In the genomic region with DNA sequence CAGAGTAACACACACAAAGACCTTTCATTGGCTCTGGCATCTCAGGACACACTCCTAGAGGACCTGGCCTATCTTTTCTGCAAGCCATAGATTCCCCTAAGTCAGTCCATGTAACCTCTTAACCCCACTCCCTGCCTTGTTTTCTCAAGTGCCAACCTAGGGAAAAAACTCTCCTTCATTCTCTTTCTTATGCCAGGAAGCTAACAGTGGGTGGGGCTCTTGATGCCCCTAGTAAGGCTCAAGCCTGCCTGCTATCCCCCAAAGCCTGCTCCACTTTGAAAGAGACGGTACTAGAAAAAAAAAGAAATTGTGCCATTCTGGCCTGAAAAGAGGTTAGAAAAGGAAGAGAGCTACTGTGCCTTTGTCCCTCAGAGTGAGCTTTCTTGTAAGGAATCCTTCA, we compare ENCODE assay signal across 23 mouse cellular contexts.
DNase-seq lines count a peak whose midpoint lies in the region; ATAC-seq and TF ChIP-seq lines count a peak whose summit lies in the region.
"Had no signal": no experiment of that assay in that cellular context is flagged by ENCODE, and none has a peak within 500 bp of the region (broad histone marks: within the 10 kb centered on the region; RNA-seq: fewer than 3 reads in every experiment).

No protein-coding gene starts in this region.

- DNase-seq in midbrain, embryonic 10.5 days (ENCODE audit: low spot score) = no peak
- DNase-seq in ES-E14 (ENCODE audit: low read depth, low spot score) (no peak), ZHBTc4 (ENCODE audit: low read depth, low spot score) (peak; percentile 64)
- no peak for DNase-seq in hindbrain, postnatal 0 days (ENCODE audit: low spot score)
- DNase-seq: adrenal gland, adult 2 months; adrenal gland, postnatal 10 days; adrenal gland, postnatal 25 days; cerebellum, adult 11 months; cerebellum, adult 18-20 months; cerebellum, adult 8-10 months; cerebellum, adult 9-11 months; cerebellum, postnatal 14 days; cerebellum, postnatal 36 days; embryo, embryonic 11 days; forebrain, postnatal 0 days had no signal

- no peaks in the 10 kb centered on the region for H3K9me3 ChIP-seq in midbrain, embryonic 16.5 days (replicated peaks; ENCODE audit: control insufficient read depth, low read length, poor library complexity, severe bottlenecking)
- no peaks in the 10 kb centered on the region for H3K9me3 ChIP-seq in midbrain, embryonic 10.5 days (replicated peaks)
- H3K9me3 ChIP-seq in ES-E14 (ENCODE audit: control insufficient read depth, insufficient read depth, low read depth, low read length) = no peaks in the 10 kb centered on the region
- no peaks in the 10 kb centered on the region for H3K9me3 ChIP-seq in hindbrain, postnatal 0 days (ENCODE audit: low read length)
- no peaks in the 10 kb centered on the region for H3K9me3 ChIP-seq in forebrain, embryonic 15.5 days
- H3K9me3 ChIP-seq: embryonic facial prominence, embryonic 13.5 days; embryonic facial prominence, embryonic 15.5 days; forebrain, embryonic 10.5 days; forebrain, embryonic 12.5 days had no signal

- no peak overlapping the region for H3K9ac ChIP-seq in midbrain, embryonic 16.5 days (ENCODE audit: low read depth, low read length)
- H3K9ac ChIP-seq in ES-E14 (ENCODE audit: insufficient read depth, low read depth, low read length, poor library complexity, severe bottlenecking) = no peak overlapping the region
- no peak overlapping the region for H3K9ac ChIP-seq in hindbrain, postnatal 0 days (replicated peaks; ENCODE audit: low read length)
- no peak overlapping the region for H3K9ac ChIP-seq in forebrain, embryonic 15.5 days (replicated peaks)
- H3K9ac ChIP-seq: embryonic facial prominence, embryonic 13.5 days; embryonic facial prominence, embryonic 15.5 days; forebrain, embryonic 12.5 days; forebrain, postnatal 0 days had no signal

- no peaks in the 10 kb centered on the region for H3K4me1 ChIP-seq in midbrain, embryonic 16.5 days (ENCODE audit: control insufficient read depth, insufficient read depth, low read length)
- H3K4me1 ChIP-seq in midbrain, embryonic 10.5 days = peaks cover 5% of the 10 kb centered on the region; the same call in 1 of the 2 replicates
- peaks cover 4 to 14% of the 10 kb centered on the region in 2 experiments for H3K4me1 ChIP-seq in ES-E14 (ENCODE audit: control insufficient read depth in 2 of 2, insufficient read depth in 2 of 2, low read length in 2 of 2, poor library complexity in 1 of 2)
- H3K4me1 ChIP-seq in hindbrain, postnatal 0 days (ENCODE audit: insufficient read depth, low read length) = no peaks in the 10 kb centered on the region
- H3K4me1 ChIP-seq in forebrain, embryonic 15.5 days = no peaks in the 10 kb centered on the region
- H3K4me1 ChIP-seq: embryonic facial prominence, embryonic 13.5 days; embryonic facial prominence, embryonic 15.5 days; forebrain, embryonic 10.5 days; forebrain, embryonic 12.5 days had no signal

- no peak overlapping the region for H3K4me3 ChIP-seq in midbrain, embryonic 16.5 days (ENCODE audit: low read depth, low read length)
- H3K4me3 ChIP-seq in midbrain, embryonic 10.5 days = no peak overlapping the region
- H3K4me3 ChIP-seq in ES-E14 (ENCODE audit: insufficient read depth in 1 of 2, low read depth in 1 of 2, low read length in 2 of 2, poor library complexity in 1 of 2, severe bottlenecking in 1 of 2) = no peak overlapping the region
- H3K4me3 ChIP-seq in hindbrain, postnatal 0 days (ENCODE audit: low read length) = no peak overlapping the region
- H3K4me3 ChIP-seq in forebrain, embryonic 15.5 days = no peak overlapping the region
- H3K4me3 ChIP-seq: embryonic facial prominence, embryonic 13.5 days; embryonic facial prominence, embryonic 15.5 days; erythroblast, embryonic 14.5 days; forebrain, embryonic 10.5 days; forebrain, embryonic 12.5 days had no signal

- H3K4me2 ChIP-seq in midbrain, embryonic 16.5 days (ENCODE audit: low read length) = no peak overlapping the region
- H3K4me2 ChIP-seq in hindbrain, postnatal 0 days (ENCODE audit: low read depth, low read length) = no peak overlapping the region
- no peak overlapping the region for H3K4me2 ChIP-seq in forebrain, embryonic 15.5 days (replicated peaks)
- H3K4me2 ChIP-seq: embryonic facial prominence, embryonic 13.5 days; embryonic facial prominence, embryonic 15.5 days; forebrain, embryonic 12.5 days had no signal

- H3K27me3 ChIP-seq in midbrain, embryonic 16.5 days (ENCODE audit: control insufficient read depth, insufficient read depth, low read depth, low read length) = no peaks in the 10 kb centered on the region
- no peaks in the 10 kb centered on the region for H3K27me3 ChIP-seq in midbrain, embryonic 10.5 days (ENCODE audit: low read depth, poor library complexity, severe bottlenecking)
- H3K27me3 ChIP-seq in hindbrain, postnatal 0 days (ENCODE audit: insufficient read depth, low read length) = no peaks in the 10 kb centered on the region
- no peaks in the 10 kb centered on the region for H3K27me3 ChIP-seq in forebrain, embryonic 15.5 days
- H3K27me3 ChIP-seq: embryonic facial prominence, embryonic 13.5 days; embryonic facial prominence, embryonic 15.5 days; forebrain, embryonic 12.5 days had no signal

- 0 out of 2 replicates have a peak overlapping the region, but pooled peaks have one; percentile 13 for H3K27ac ChIP-seq in midbrain, embryonic 16.5 days (ENCODE audit: low read length)
- H3K27ac ChIP-seq in midbrain, embryonic 10.5 days (replicated peaks) = no peak overlapping the region
- H3K27ac ChIP-seq in ES-E14 (ENCODE audit: insufficient read depth, low read depth, low read length, poor library complexity, severe bottlenecking) = no peak overlapping the region
- no peak overlapping the region for H3K27ac ChIP-seq in hindbrain, postnatal 0 days
- H3K27ac ChIP-seq in forebrain, embryonic 15.5 days (replicated peaks) = no peak overlapping the region
- H3K27ac ChIP-seq: embryonic facial prominence, embryonic 13.5 days; embryonic facial prominence, embryonic 15.5 days; forebrain, embryonic 10.5 days; forebrain, embryonic 12.5 days had no signal

- H3K36me3 ChIP-seq in midbrain, embryonic 16.5 days (ENCODE audit: control insufficient read depth, insufficient read depth, low read length) = no peaks in the 10 kb centered on the region
- H3K36me3 ChIP-seq in midbrain, embryonic 10.5 days = no peaks in the 10 kb centered on the region
- no peaks in the 10 kb centered on the region for H3K36me3 ChIP-seq in ES-E14 (ENCODE audit: control insufficient read depth, insufficient read depth, low read length, poor library complexity, severe bottlenecking)
- H3K36me3 ChIP-seq in hindbrain, postnatal 0 days (ENCODE audit: insufficient read depth, low read length) = no peaks in the 10 kb centered on the region
- no peaks in the 10 kb centered on the region for H3K36me3 ChIP-seq in forebrain, embryonic 15.5 days
- H3K36me3 ChIP-seq: embryonic facial prominence, embryonic 13.5 days; embryonic facial prominence, embryonic 15.5 days; forebrain, embryonic 10.5 days; forebrain, embryonic 12.5 days had no signal

- WGBS in midbrain, embryonic 16.5 days = 72% methylated on average over 1 of the region's 1 CpGs
- WGBS in midbrain, embryonic 10.5 days = 80% methylated on average over 1 of the region's 1 CpGs
- WGBS in hindbrain, postnatal 0 days = 65% methylated on average over 1 of the region's 1 CpGs
- 93% methylated on average over 1 of the region's 1 CpGs for WGBS in forebrain, embryonic 15.5 days

- TF ChIP-seq CTCF in hindbrain, postnatal 0 days (IDR thresholded peaks at IDR 0.05; ENCODE audit: low read depth) = no peak

- no peak for ATAC-seq in midbrain, embryonic 16.5 days
- no peak for ATAC-seq in hindbrain, postnatal 0 days
- no peak for ATAC-seq in forebrain, embryonic 15.5 days (replicated peaks)
- ATAC-seq: forebrain, embryonic 14.5 days; forebrain, postnatal 0 days had no signal

- in situ Hi-C loops in ES-E14 (cut with MboI; ENCODE audit: low sequenced_read_pairs in 2 of 2, unreplicated experiment in 2 of 2) = no loop called here

TF ChIP-seq in ES-E14, 5 proteins besides CTCF, POLR2A, EP300 and RAD21:
- TF ChIP-seq HCFC1 (IDR thresholded peaks at IDR 0.05; ENCODE audit: borderline replicate concordance, insufficient read depth, low read length) (no peak), CHD2 (IDR thresholded peaks at IDR 0.05; ENCODE audit: low read depth, low read length) (no peak), ZC3H11A (IDR thresholded peaks at IDR 0.05; ENCODE audit: borderline replicate concordance, low read depth, low read length) (no peak), ZNF384 (IDR thresholded peaks at IDR 0.05; ENCODE audit: low read depth, low read length) (0 out of 2 replicates have a peak, but pooled peaks have one; percentile 24), MAFK (IDR thresholded peaks at IDR 0.05; ENCODE audit: insufficient read depth, low read depth, low read length) (no peak)
